Mouse (Mus musculus) bone marrow macrophage, adult 2 months (primary cell): Measurements from ENCODE around the gene Col9a1.

Source experiments
- CTCF ChIP-seq: IDR thresholded peaks from 2 replicates; pipeline ENCODE4 v1.5.1; 2012; ENCODE audit warnings: low read depth, mild to moderate bottlenecking, low read length, moderate library complexity
- POLR2A ChIP-seq: IDR thresholded peaks from 2 replicates; pipeline ENCODE4 v1.6.1; 2012; ENCODE audit warnings: mild to moderate bottlenecking, low read depth, low read length, borderline replicate concordance

- TF ChIP-seq CTCF (no peak), POLR2A (no peak)
Observed at GRCm38 (mm10) chr1:24171898-24172297, 5.5 kb upstream of the Col9a1 start.
